Mouse (Mus musculus): ENCODE results near the gene Rpl22. TPM values are rescaled to one million over a fixed set of nuclear protein-coding genes. Genes with fewer than 3 reads are reported as not detected.

Gene Rpl22
- total RNA-seq, 4 experiments from 2014 or later: 195 to 290 (median 232) TPM

Other genes with a start within 250 kb of the Rpl22 start
- under 1 TPM in 3 of 4 experiments, not detected in 1; 0.40 to 0.90 (median 0.85) TPM for gene Tnfrsf25, start 209.8 kb upstream of the Rpl22 start, total RNA-seq (2022)
- under 1 TPM; 0.11 to 0.48 (median 0.28) TPM for gene Espn, start 173.4 kb upstream of the Rpl22 start, total RNA-seq (2022)
- gene Hes2, start 166.9 kb upstream of the Rpl22 start, total RNA-seq (2022): not detected
- gene Acot7, start 147.6 kb upstream of the Rpl22 start, total RNA-seq (2022): 10 to 100 TPM; 13.8 to 15.9 (median 15.1) TPM
- 1 to 10 TPM; 2.4 to 2.7 (median 2.5) TPM for gene Gpr153, start 51.5 kb upstream of the Rpl22 start, total RNA-seq (2022)
- gene Hes3, start 34.1 kb upstream of the Rpl22 start, total RNA-seq (2022): not detected
- gene Icmt, start 28.5 kb upstream of the Rpl22 start, total RNA-seq (2022): 10 to 100 TPM; 19.3 to 27.2 (median 21.6) TPM
- not detected for gene Rnf207, start 6.7 kb upstream of the Rpl22 start, total RNA-seq (2022)
- gene Chd5, start 12.9 kb downstream of the Rpl22 start, total RNA-seq (2022): under 1 TPM; 0.05 to 0.54 (median 0.12) TPM
- gene Nphp4, start 151.0 kb downstream of the Rpl22 start, total RNA-seq (2022): under 1 TPM; 0.40 to 0.92 (median 0.44) TPM
- 1 to 10 TPM in 1 of 4 experiments, under 1 TPM in 3; 0.63 to 1.2 (median 0.85) TPM for gene Kcnab2, start 152.1 kb downstream of the Rpl22 start, total RNA-seq (2022)

All from gastrocnemius, adult 8-10 months (tissue).